Mouse (Mus musculus) CD4-positive naive resting alpha-beta T cell, adult 76 days (primary cell): ENCODE measurements around the gene Olfr1387. TPM values are rescaled to one million over a fixed set of nuclear protein-coding genes. Genes with fewer than 3 reads are reported as not detected.

Experiments
- total RNA-seq: library from RNA; stranded (reverse); gene quantifications from one replicate; pipeline ENCODE4 v1.2.4, GENCODE M21; 2023

Gene Olfr1387
- not detected for total RNA-seq

DNA sequence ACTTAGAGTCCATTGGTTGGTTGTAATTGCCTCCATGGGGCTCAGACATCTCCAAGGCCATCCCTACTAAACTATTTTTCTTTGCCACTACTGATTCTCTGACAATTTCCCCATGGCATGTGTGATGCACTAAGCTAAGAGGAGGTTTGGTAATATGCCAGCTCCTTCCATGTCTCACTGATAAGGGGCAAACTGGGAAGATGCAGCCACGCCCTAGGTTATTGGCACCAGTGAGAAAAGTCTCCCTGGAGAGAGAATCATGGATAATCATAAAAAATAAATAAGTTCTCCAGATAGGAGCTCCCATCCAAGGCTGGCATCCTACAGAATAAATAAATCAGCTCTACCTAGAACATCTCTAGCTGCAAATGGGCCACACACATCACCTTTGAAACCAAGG is at the start of gene Olfr1387:
Olfr1387 (plus strand) TSS at position 301 of the 400 bp plus-strand sequence.

DNA sequence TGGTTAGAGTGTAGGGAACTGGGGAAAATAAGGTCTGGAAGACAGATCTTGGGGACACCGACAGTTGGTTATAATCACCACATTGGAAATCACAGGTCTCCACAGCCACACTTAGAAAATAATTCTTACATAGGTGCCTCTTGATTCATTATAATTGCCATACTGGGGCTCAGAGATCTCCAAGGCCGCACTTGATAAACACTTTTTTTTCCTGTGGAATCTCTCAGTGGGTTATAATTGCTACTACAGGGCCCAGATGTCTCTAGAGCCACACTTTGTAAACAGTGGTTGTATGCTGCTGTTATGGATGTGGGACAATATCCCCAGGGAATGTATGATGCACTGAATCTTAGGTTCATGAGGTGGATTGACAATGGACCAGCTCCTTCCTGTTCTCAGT is 32.4 kb upstream of the Olfr1387 start, which contains the start of gene Olfr1389:
Olfr1389 (plus strand) TSS at position 301 of the 400 bp plus-strand sequence.

DNA sequence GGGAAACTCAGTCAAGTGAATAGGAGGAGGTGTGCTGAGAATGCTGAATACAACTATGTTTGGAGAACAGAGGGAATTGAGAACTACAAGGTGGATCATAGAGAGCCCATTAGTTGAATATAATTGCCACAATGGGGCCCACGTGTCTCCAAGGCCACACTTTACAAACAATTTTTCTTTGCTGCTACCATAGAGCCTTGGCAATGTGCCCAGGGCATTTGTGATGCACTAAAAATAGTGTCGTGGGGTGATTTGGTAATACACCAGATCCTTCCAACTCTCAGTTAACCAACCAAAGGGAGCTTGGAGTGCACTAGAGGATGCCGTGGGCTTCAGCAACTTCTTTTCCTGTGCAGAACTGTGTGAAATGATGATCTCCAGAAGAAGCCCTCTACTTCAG is 18.7 kb upstream of the Olfr1387 start, which contains the start of gene Olfr1388:
Olfr1388 (plus strand) TSS at position 214 of the 400 bp plus-strand sequence.

DNA sequence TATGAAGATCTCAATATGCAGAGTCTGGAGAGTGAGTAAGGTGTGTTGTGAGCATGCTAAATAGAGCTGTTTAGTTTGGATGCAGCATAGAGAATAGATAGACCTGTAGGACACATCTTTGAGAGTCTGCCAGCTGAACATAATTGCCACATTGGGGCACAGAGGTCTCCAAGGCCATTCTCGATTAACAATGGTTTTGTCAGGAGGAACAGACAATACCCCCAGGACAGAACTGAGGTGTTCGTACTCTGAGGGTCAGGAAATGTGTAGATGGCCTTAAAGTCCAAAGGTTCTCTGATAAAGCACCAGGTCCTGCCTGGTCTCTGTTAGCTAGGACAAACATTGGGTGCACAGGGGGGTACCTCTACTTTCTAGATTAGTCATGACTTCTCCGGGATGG is 9.6 kb downstream of the Olfr1387 start, which contains the start of gene Olfr1386:
Olfr1386 (plus strand) TSS at position 301 of the 400 bp plus-strand sequence.

DNA sequence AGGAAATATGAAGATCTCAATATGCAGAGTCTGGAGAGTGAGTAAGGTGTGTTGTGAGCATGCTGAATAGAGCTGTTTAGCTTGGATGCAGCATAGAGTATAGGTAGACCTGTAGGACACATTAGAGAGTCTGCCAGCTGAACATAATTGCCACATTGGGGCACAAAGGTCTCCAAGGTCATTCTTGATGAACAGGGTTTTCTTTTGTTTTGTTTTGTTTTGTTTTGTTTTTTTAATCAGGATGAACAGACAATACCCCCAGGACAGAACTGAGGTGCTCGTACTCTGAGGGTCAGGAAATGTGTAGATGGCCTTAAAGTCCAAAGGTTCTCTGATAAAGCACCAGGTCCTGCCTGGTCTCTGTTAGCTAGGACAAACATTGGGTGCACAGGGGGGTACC is 33.6 kb downstream of the Olfr1387 start, which contains the start of gene Olfr1385:
Olfr1385 (plus strand) TSS at position 301 of the 400 bp plus-strand sequence.

Other genes with a start within 250 kb of the Olfr1387 start
- gene Mgat1, start 211.2 kb upstream of the Olfr1387 start, total RNA-seq = 46.4 TPM
- gene Olfr1393, start 177.0 kb upstream of the Olfr1387 start, total RNA-seq = 0.44 TPM
- gene Olfr1392, start 170.1 kb upstream of the Olfr1387 start, total RNA-seq = not detected
- gene Olfr10, start 150.6 kb upstream of the Olfr1387 start, total RNA-seq = not detected
- gene Olfr1391, start 132.6 kb upstream of the Olfr1387 start, total RNA-seq = not detected
- not detected for gene Olfr1390, start 120.2 kb upstream of the Olfr1387 start, total RNA-seq
- not detected for gene Olfr1389, start 32.3 kb upstream of the Olfr1387 start, total RNA-seq
- not detected for gene Olfr1388, start 18.7 kb upstream of the Olfr1387 start, total RNA-seq
- gene Olfr1386, start 9.7 kb downstream of the Olfr1387 start, total RNA-seq = not detected
- not detected for gene Olfr1385, start 33.7 kb downstream of the Olfr1387 start, total RNA-seq
- gene Olfr1384, start 51.4 kb downstream of the Olfr1387 start, total RNA-seq = not detected
- not detected for gene Olfr1383, start 64.3 kb downstream of the Olfr1387 start, total RNA-seq
- not detected for gene Olfr1382, start 72.9 kb downstream of the Olfr1387 start, total RNA-seq
- gene Olfr1381, start 88.1 kb downstream of the Olfr1387 start, total RNA-seq = not detected
- not detected for gene Olfr1380, start 101.5 kb downstream of the Olfr1387 start, total RNA-seq
- 0.12 TPM for gene Flt4, start 153.9 kb downstream of the Olfr1387 start, total RNA-seq
- not detected for gene Scgb3a1, start 208.3 kb downstream of the Olfr1387 start, total RNA-seq